Mouse (Mus musculus) c-Kit-positive CD71-positive TER-119-positive erythroid progenitor cells, embryonic 14.5 days (primary cell): ENCODE measurements around the gene Slc45a3.
A peak's percentile ranks its signal among the peaks of the same experiment; 100 is the strongest.

Experiments used
- DNase-seq: peaks from one replicate; pipeline ENCODE4 v3.0.0-alpha.2; 2013; ENCODE audit warnings: low spot score

Gene Slc45a3

DNA sequence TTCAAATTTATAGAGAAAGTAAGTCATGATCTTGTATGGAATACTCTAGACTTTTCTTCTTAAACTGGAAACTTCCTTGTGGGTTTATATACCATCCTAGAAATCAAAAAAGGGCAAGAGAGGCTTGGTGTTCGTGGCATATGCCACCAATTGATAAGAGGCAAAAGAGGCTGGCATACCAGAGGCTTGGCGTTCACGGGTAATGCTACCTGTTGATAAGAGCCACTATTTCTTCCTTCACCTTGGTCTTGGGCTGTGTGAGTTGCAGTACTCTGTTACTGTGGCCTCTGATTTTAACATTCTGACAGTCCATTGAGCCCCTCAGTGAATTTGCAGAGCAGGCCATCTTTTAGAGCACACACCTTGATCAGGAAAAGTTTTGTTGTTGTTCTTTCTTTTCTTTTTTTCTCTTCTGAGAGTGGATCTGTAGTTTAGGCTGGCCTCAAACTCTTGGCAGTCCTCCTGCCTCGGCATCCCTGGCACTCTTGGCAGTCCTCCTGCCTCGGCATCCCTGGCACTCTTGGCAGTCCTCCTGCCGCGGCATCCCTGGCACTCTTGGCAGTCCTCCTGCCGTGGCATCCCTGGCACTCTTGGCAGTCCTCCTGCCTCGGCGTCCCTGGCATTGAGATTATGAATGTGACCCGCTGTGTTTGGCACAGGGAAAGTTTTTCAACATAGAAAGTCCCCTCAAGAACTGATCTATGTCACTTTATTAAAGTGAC lies 64.3 kb downstream of the Slc45a3 start:
- DNase-seq, result peak; percentile 74

DNA sequence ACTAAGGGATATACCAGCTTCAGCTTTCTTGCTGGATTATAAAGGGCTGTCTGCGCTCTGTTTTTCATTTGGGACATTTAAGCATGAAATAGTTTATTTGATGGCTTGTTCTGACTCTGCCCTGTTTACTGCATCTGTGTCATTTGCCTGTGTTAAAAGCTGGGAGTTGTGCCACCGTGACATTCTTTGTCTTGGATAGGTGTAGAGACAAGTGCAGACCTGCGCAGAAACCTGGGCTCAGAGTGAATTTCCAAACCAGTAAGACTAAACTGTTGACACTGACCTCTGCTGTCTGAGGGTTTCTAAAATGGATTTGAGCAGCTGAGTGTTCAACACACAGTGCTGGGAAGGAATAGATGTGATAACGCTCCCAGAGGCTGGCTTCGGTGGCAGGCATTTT lies 65.2 kb downstream of the Slc45a3 start:
- DNase-seq, result no peak

DNA sequence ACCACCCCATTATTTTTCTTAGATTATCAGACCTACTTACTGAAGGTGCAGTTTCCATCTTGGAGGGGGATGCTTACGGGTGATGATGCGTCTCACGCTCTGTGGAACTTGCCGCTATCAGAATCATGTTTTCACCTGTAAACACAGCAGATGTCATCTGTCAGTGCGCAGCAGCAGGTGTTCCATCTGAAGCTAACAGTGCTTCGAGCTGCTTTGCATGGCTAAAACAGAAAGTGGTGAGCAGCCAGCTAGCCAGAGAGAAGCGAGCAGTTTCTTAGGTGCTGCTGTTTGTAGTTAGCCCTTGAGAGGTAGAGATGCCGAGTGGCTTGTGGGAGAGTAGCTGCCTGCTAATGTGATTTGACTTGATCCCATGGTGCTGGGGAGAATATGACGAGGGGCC lies 65.6 kb downstream of the Slc45a3 start:
- DNase-seq, result no peak

DNA sequence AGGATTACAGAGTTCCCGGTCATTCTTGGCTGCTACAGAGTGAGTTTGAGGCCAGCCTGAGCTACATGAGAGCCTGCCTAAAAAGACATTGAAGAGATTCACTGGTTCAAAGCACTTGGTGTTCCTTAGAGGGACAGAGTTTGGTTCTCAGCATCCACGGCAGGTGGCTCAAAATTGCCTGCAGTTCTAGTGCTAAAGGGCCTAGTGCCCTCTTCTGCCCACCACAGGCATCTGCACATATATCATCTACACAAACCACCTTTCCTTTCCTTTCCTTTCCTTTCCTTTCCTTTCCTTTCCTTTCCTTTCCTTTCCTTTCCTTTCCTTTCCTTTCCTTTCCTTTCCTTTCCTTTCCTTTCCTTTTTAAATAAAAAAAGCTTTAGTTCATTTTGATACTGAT lies 67.8 kb downstream of the Slc45a3 start:
- no peak for DNase-seq

DNA sequence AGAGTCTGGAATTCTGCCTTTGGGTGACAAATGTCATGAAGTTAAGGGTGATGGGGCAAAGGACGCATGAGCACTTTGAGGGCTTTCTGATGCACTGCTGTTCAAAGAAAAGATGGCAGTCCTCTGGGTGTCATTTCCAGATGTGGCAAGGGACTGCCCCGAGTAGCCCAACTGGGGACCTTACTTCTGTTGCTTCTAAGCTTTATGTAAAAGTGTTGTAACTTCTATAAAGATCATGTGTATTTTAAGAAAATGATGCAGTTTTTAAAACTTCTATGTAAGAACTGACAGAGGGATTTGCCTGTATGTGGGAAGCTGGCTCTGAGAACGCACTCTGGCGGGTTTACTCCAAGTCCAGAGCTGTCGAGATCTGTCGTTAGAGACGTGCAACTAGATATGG lies 69.4 kb downstream of the Slc45a3 start:
- no peak for DNase-seq
